In the genomic region with DNA sequence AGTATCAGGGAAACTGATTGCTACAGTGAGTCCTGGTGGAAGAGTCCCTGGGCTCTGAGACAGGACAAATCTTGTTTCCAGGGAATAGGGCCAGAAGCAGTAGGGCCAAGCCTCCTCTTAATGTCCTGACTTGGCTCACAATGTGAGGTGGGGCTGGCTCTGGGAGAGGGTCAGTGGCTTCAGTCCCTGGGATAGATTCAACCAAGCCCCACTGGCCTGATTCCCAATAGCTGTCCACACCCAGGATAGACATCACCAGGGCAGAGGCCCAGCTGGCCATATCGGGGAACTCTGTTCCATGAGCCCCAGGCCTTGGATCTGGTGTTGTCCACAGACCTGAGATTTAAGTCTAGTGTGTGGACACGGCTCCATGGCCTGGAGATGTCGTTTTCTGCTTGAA, we compare ENCODE assay signal across 9 mouse cellular contexts. TPM values are rescaled to one million over a fixed set of nuclear protein-coding genes. Genes with fewer than 3 reads are reported as not detected.
DNase-seq lines count a peak whose midpoint lies in the region; ATAC-seq lines count a peak whose summit lies in the region.
"Had no signal": no experiment of that assay in that cellular context is flagged by ENCODE, and none has a peak within 500 bp of the region (broad histone marks: within the 10 kb centered on the region; RNA-seq: fewer than 3 reads in every experiment).

No protein-coding gene starts in this region.

- 78% methylated on average over 3 of the region's 3 CpGs for WGBS in hindbrain, embryonic 16.5 days
- 74% methylated on average over 3 of the region's 3 CpGs for WGBS in hindbrain, embryonic 11.5 days
- WGBS in midbrain, embryonic 16.5 days, result 82% methylated on average over 3 of the region's 3 CpGs

- H3K4me1 ChIP-seq in hindbrain, embryonic 16.5 days (ENCODE audit: control insufficient read depth, insufficient read depth, low read depth, low read length), result no peaks in the 10 kb centered on the region; the same call in 1 of the 2 replicates
- H3K4me1 ChIP-seq in hindbrain, embryonic 11.5 days (replicated peaks; ENCODE audit: control insufficient read depth, insufficient read depth, low read length), result 0 out of 2 replicates have a peak, but pooled peaks cover 2% of the 10 kb centered on the region
- peaks cover 4% of the 10 kb centered on the region; the same call in 1 of the 2 replicates for H3K4me1 ChIP-seq in midbrain, embryonic 16.5 days (ENCODE audit: control insufficient read depth, insufficient read depth, low read length)

- H3K4me2 ChIP-seq in hindbrain, embryonic 16.5 days (ENCODE audit: low read length), result no peak overlapping the region
- H3K4me2 ChIP-seq in hindbrain, embryonic 11.5 days (replicated peaks; ENCODE audit: low read depth, low read length), result no peak overlapping the region
- H3K4me2 ChIP-seq in midbrain, embryonic 16.5 days (ENCODE audit: low read length), result no peak overlapping the region
- H3K4me2 ChIP-seq: embryonic facial prominence, embryonic 13.5 days had no signal

- peak; percentile 63 for ATAC-seq in hindbrain, embryonic 16.5 days
- ATAC-seq in hindbrain, embryonic 11.5 days (ENCODE audit: low FRiP score), result no peak
- no peak for ATAC-seq in midbrain, embryonic 16.5 days

- H3K4me3 ChIP-seq in hindbrain, embryonic 16.5 days (ENCODE audit: low read length), result no peak overlapping the region
- H3K4me3 ChIP-seq in hindbrain, embryonic 11.5 days (ENCODE audit: low read depth, low read length), result no peak overlapping the region
- no peak overlapping the region for H3K4me3 ChIP-seq in midbrain, embryonic 16.5 days (ENCODE audit: low read depth, low read length)
- H3K4me3 ChIP-seq: embryonic facial prominence, embryonic 13.5 days had no signal

- no peaks in the 10 kb centered on the region for H3K9me3 ChIP-seq in hindbrain, embryonic 16.5 days (ENCODE audit: control insufficient read depth, low read length)
- H3K9me3 ChIP-seq in hindbrain, embryonic 11.5 days (ENCODE audit: control insufficient read depth, low read length), result no peaks in the 10 kb centered on the region
- no peaks in the 10 kb centered on the region for H3K9me3 ChIP-seq in midbrain, embryonic 16.5 days (replicated peaks; ENCODE audit: control insufficient read depth, low read length, poor library complexity, severe bottlenecking)
- H3K9me3 ChIP-seq: embryonic facial prominence, embryonic 13.5 days had no signal

- H3K9ac ChIP-seq in hindbrain, embryonic 16.5 days (ENCODE audit: low read depth, low read length), result no peak overlapping the region
- no peak overlapping the region for H3K9ac ChIP-seq in hindbrain, embryonic 11.5 days (ENCODE audit: low read depth, low read length)
- no peak overlapping the region for H3K9ac ChIP-seq in midbrain, embryonic 16.5 days (ENCODE audit: low read depth, low read length)
- H3K9ac ChIP-seq: embryonic facial prominence, embryonic 13.5 days had no signal

- peaks cover 4% of the 10 kb centered on the region for H3K27me3 ChIP-seq in hindbrain, embryonic 16.5 days (replicated peaks; ENCODE audit: control insufficient read depth, insufficient read depth, low read length)
- H3K27me3 ChIP-seq in hindbrain, embryonic 11.5 days (ENCODE audit: control insufficient read depth, insufficient read depth, low read length), result peaks cover 14% of the 10 kb centered on the region; the same call in 1 of the 2 replicates
- peaks cover 17% of the 10 kb centered on the region for H3K27me3 ChIP-seq in midbrain, embryonic 16.5 days (ENCODE audit: control insufficient read depth, insufficient read depth, low read depth, low read length)

- H3K36me3 ChIP-seq in hindbrain, embryonic 16.5 days (ENCODE audit: control insufficient read depth, insufficient read depth, low read length), result no peaks in the 10 kb centered on the region
- no peaks in the 10 kb centered on the region for H3K36me3 ChIP-seq in hindbrain, embryonic 11.5 days (ENCODE audit: control insufficient read depth, insufficient read depth, low read length)
- H3K36me3 ChIP-seq in midbrain, embryonic 16.5 days (ENCODE audit: control insufficient read depth, insufficient read depth, low read length), result no peaks in the 10 kb centered on the region
- H3K36me3 ChIP-seq: embryonic facial prominence, embryonic 13.5 days had no signal

- DNase-seq in hindbrain, embryonic 11.5 days (ENCODE audit: low spot score), result no peak
- peak; percentile 95 for DNase-seq in NIH3T3 (ENCODE audit: low read depth)
- DNase-seq in heart, adult 8-10 months (ENCODE audit: low spot score), result peak; percentile 90
- DNase-seq in lung, postnatal 14 days, result peak; percentile 78
- no peak for DNase-seq in thymus, postnatal 14 days
- DNase-seq in frontal cortex, adult 2 months (ENCODE audit: extremely low spot score in 1 of 2, low spot score in 1 of 2), result no peak

- no peak overlapping the region for H3K27ac ChIP-seq in hindbrain, embryonic 16.5 days (ENCODE audit: low read depth, low read length)
- H3K27ac ChIP-seq in hindbrain, embryonic 11.5 days (ENCODE audit: low read depth, low read length), result no peak overlapping the region
- H3K27ac ChIP-seq in midbrain, embryonic 16.5 days (ENCODE audit: low read length), result no peak overlapping the region
- H3K27ac ChIP-seq: embryonic facial prominence, embryonic 13.5 days had no signal

RNA-seq across cellular contexts. Expression of a gene that starts 21.5 kb away (rescaled TPM):
- 31.6 and 36.7 TPM in 2 replicates for polyA plus RNA-seq in hindbrain, embryonic 16.5 days (2015; fragmentation: Nextera tagmentation; extraction: Ambion mirVana)
- 39.9 and 40.2 TPM in 2 replicates for polyA plus RNA-seq in hindbrain, embryonic 11.5 days (2014; fragmentation: Nextera tagmentation; extraction: Ambion mirVana)
- 100 to 1,000 TPM; 584 to 827 (median 671) TPM for total RNA-seq in heart, adult 8-10 months (2022)
- polyA plus RNA-seq in frontal cortex, adult 2 months (2012; rRNA removed), result 99.2 and 99.6 TPM in 2 replicates
- 18.0 and 20.5 TPM in 2 replicates for polyA plus RNA-seq in midbrain, embryonic 16.5 days (2015; fragmentation: Nextera tagmentation; extraction: Ambion mirVana)

RNA-seq across cellular contexts. Expression of a gene that starts 59.1 kb away (rescaled TPM):
- polyA plus RNA-seq in hindbrain, embryonic 16.5 days (2015; fragmentation: Nextera tagmentation; extraction: Ambion mirVana), result 28.7 and 29.8 TPM in 2 replicates
- polyA plus RNA-seq in hindbrain, embryonic 11.5 days (2014; fragmentation: Nextera tagmentation; extraction: Ambion mirVana), result 12.6 and 14.5 TPM in 2 replicates
- 100 to 1,000 TPM in 2 of 4 experiments, 10 to 100 TPM in 2; 83.8 to 137 (median 102) TPM for total RNA-seq in heart, adult 8-10 months (2022)
- polyA plus RNA-seq in frontal cortex, adult 2 months (2012; rRNA removed), result 16.9 and 20.3 TPM in 2 replicates
- polyA plus RNA-seq in midbrain, embryonic 16.5 days (2015; fragmentation: Nextera tagmentation; extraction: Ambion mirVana), result 14.5 and 17.6 TPM in 2 replicates

Comparison
In these comparisons a context has a peak if more than half of its experiments do, and no peak if none do; other contexts are left out.
1. DNase-seq: peak in NIH3T3 (single experiment), heart, adult 8-10 months (single experiment) and lung, postnatal 14 days (single experiment); none in hindbrain, embryonic 11.5 days (single experiment), thymus, postnatal 14 days (single experiment) and frontal cortex, adult 2 months (0 of 2).